Mouse (Mus musculus): Measurements from ENCODE around the gene Sptbn1. TPM values are rescaled to one million over a fixed set of nuclear protein-coding genes. Genes with fewer than 3 reads are reported as not detected.

The Sptbn1 gene
- polyA plus RNA-seq, 1 experiment from 2014 or later: 134 TPM

- ATAC-seq (replicated peaks): no peak
- 65% methylated on average over 1 of the region's 1 CpGs for WGBS
Measured at GRCm38 (mm10) chr11:30134058-30134457, 133.9 kb downstream of the Sptbn1 start.

GRCm38 (mm10) chr11:30132581-30132980, 135.4 kb downstream of the Sptbn1 start:
- no peaks in the 10 kb centered on the region for H3K27me3 ChIP-seq
- H3K27ac ChIP-seq (replicated peaks): no peak overlapping the region
- no peak overlapping the region for H3K4me2 ChIP-seq (replicated peaks)
- H3K4me1 ChIP-seq: no peaks in the 10 kb centered on the region
- ATAC-seq (replicated peaks): no peak
- no peak overlapping the region for H3K9ac ChIP-seq (replicated peaks)
- H3K9me3 ChIP-seq: no peaks in the 10 kb centered on the region
- 95% methylated on average over 6 of the region's 6 CpGs for WGBS
- peaks cover 70% of the 10 kb centered on the region for H3K36me3 ChIP-seq
- H3K4me3 ChIP-seq: no peak overlapping the region

More at GRCm38 (mm10) chr11:30134058-30134457, 133.9 kb downstream of the Sptbn1 start:
- H3K4me1 ChIP-seq: no peaks in the 10 kb centered on the region
- H3K4me3 ChIP-seq: no peak overlapping the region
- H3K36me3 ChIP-seq: peaks cover 71% of the 10 kb centered on the region
- H3K4me2 ChIP-seq (replicated peaks): no peak overlapping the region
- no peaks in the 10 kb centered on the region for H3K9me3 ChIP-seq
- no peaks in the 10 kb centered on the region for H3K27me3 ChIP-seq
- H3K9ac ChIP-seq (replicated peaks): no peak overlapping the region
- no peak overlapping the region for H3K27ac ChIP-seq (replicated peaks)

GRCm38 (mm10) chr11:30131640-30132039, 136.3 kb downstream of the Sptbn1 start:
- Histone ChIP-seq H3K27ac (replicated peaks) (no peak overlapping the region), H3K9ac (replicated peaks) (no peak overlapping the region), H3K4me1 (no peaks in the 10 kb centered on the region), H3K36me3 (peaks cover 63% of the 10 kb centered on the region), H3K9me3 (no peaks in the 10 kb centered on the region), H3K27me3 (no peaks in the 10 kb centered on the region), H3K4me2 (replicated peaks) (no peak overlapping the region), H3K4me3 (no peak overlapping the region)
- WGBS: 87% methylated on average over 4 of the region's 4 CpGs
- ATAC-seq (replicated peaks): no peak

GRCm38 (mm10) chr11:30129339-30129738, 138.6 kb downstream of the Sptbn1 start:
- H3K4me1 ChIP-seq: no peaks in the 10 kb centered on the region
- 93% methylated on average over 7 of the region's 7 CpGs for WGBS
- no peaks in the 10 kb centered on the region for H3K27me3 ChIP-seq
- no peak for ATAC-seq (replicated peaks)
- no peak overlapping the region for H3K4me3 ChIP-seq
- no peaks in the 10 kb centered on the region for H3K9me3 ChIP-seq
- H3K9ac ChIP-seq (replicated peaks): no peak overlapping the region
- H3K27ac ChIP-seq (replicated peaks): no peak overlapping the region
- H3K36me3 ChIP-seq: peaks cover 61% of the 10 kb centered on the region
- H3K4me2 ChIP-seq (replicated peaks): no peak overlapping the region

- Histone ChIP-seq H3K9ac (replicated peaks) (no peak overlapping the region), H3K9me3 (no peaks in the 10 kb centered on the region), H3K27me3 (no peaks in the 10 kb centered on the region), H3K4me2 (replicated peaks) (no peak overlapping the region), H3K4me1 (no peaks in the 10 kb centered on the region), H3K4me3 (no peak overlapping the region), H3K36me3 (peaks cover 70% of the 10 kb centered on the region), H3K27ac (replicated peaks) (no peak overlapping the region)
- 88% methylated on average over 1 of the region's 1 CpGs for WGBS
- ATAC-seq (replicated peaks): no peak
Measured at GRCm38 (mm10) chr11:30126840-30127239, 141.1 kb downstream of the Sptbn1 start.

GRCm38 (mm10) chr11:30118038-30118437, 149.9 kb downstream of the Sptbn1 start:
- no peak for ATAC-seq (replicated peaks)
- Histone ChIP-seq H3K4me1 (no peaks in the 10 kb centered on the region), H3K4me3 (no peak overlapping the region), H3K4me2 (replicated peaks) (no peak overlapping the region), H3K27ac (replicated peaks) (no peak overlapping the region), H3K9me3 (no peaks in the 10 kb centered on the region), H3K36me3 (peaks cover 90% of the 10 kb centered on the region), H3K27me3 (no peaks in the 10 kb centered on the region), H3K9ac (replicated peaks) (no peak overlapping the region)
- WGBS: 94% methylated on average over 4 of the region's 4 CpGs

- no peak for ATAC-seq (replicated peaks)
- no peaks in the 10 kb centered on the region for H3K4me1 ChIP-seq
- H3K4me3 ChIP-seq: no peak overlapping the region
- H3K36me3 ChIP-seq: peaks cover 82% of the 10 kb centered on the region
- 90% methylated on average over 2 of the region's 2 CpGs for WGBS
- no peak overlapping the region for H3K27ac ChIP-seq (replicated peaks)
- H3K9ac ChIP-seq (replicated peaks): no peak overlapping the region
- no peak overlapping the region for H3K4me2 ChIP-seq (replicated peaks)
- H3K27me3 ChIP-seq: no peaks in the 10 kb centered on the region
- no peaks in the 10 kb centered on the region for H3K9me3 ChIP-seq
Measured at GRCm38 (mm10) chr11:30113631-30114030, 154.3 kb downstream of the Sptbn1 start.

- no peak for ATAC-seq (replicated peaks)
- H3K4me1 ChIP-seq: no peaks in the 10 kb centered on the region
- H3K27me3 ChIP-seq: no peaks in the 10 kb centered on the region
- H3K27ac ChIP-seq (replicated peaks): no peak overlapping the region
- H3K9me3 ChIP-seq: no peaks in the 10 kb centered on the region
- peaks cover 79% of the 10 kb centered on the region for H3K36me3 ChIP-seq
- no peak overlapping the region for H3K4me3 ChIP-seq
- WGBS: 89% methylated on average over 7 of the region's 7 CpGs
- H3K4me2 ChIP-seq (replicated peaks): no peak overlapping the region
- no peak overlapping the region for H3K9ac ChIP-seq (replicated peaks)
Measured at GRCm38 (mm10) chr11:30110634-30111033, 157.3 kb downstream of the Sptbn1 start.

GRCm38 (mm10) chr11:30104177-30104576, 163.8 kb downstream of the Sptbn1 start:
- peaks cover 86% of the 10 kb centered on the region for H3K36me3 ChIP-seq
- H3K4me3 ChIP-seq: no peak overlapping the region
- no peak overlapping the region for H3K9ac ChIP-seq (replicated peaks)
- H3K27ac ChIP-seq (replicated peaks): no peak overlapping the region
- ATAC-seq (replicated peaks): no peak
- no peak overlapping the region for H3K4me2 ChIP-seq (replicated peaks)
- WGBS: 95% methylated on average over 10 of the region's 10 CpGs
- no peaks in the 10 kb centered on the region for H3K4me1 ChIP-seq
- H3K9me3 ChIP-seq: no peaks in the 10 kb centered on the region
- no peaks in the 10 kb centered on the region for H3K27me3 ChIP-seq

GRCm38 (mm10) chr11:30102594-30102993, 165.4 kb downstream of the Sptbn1 start:
- 91% methylated on average over 2 of the region's 2 CpGs for WGBS

GRCm38 (mm10) chr11:30101796-30102195, 166.2 kb downstream of the Sptbn1 start:
- no peak overlapping the region for H3K9ac ChIP-seq (replicated peaks)
- no peaks in the 10 kb centered on the region for H3K27me3 ChIP-seq
- no peaks in the 10 kb centered on the region for H3K9me3 ChIP-seq
- H3K36me3 ChIP-seq: peaks cover 86% of the 10 kb centered on the region
- H3K4me1 ChIP-seq: no peaks in the 10 kb centered on the region
- H3K4me3 ChIP-seq: no peak overlapping the region
- WGBS: 92% methylated on average over 1 of the region's 1 CpGs
- H3K27ac ChIP-seq (replicated peaks): no peak overlapping the region
- ATAC-seq (replicated peaks): no peak
- no peak overlapping the region for H3K4me2 ChIP-seq (replicated peaks)

More at GRCm38 (mm10) chr11:30102594-30102993, 165.4 kb downstream of the Sptbn1 start:
- no peaks in the 10 kb centered on the region for H3K9me3 ChIP-seq
- peaks cover 83% of the 10 kb centered on the region for H3K36me3 ChIP-seq
- no peak overlapping the region for H3K4me3 ChIP-seq
- no peaks in the 10 kb centered on the region for H3K4me1 ChIP-seq
- H3K27me3 ChIP-seq: no peaks in the 10 kb centered on the region
- ATAC-seq (replicated peaks): no peak
- H3K27ac ChIP-seq (replicated peaks): no peak overlapping the region
- H3K9ac ChIP-seq (replicated peaks): no peak overlapping the region
- H3K4me2 ChIP-seq (replicated peaks): no peak overlapping the region

GRCm38 (mm10) chr11:30101162-30101561, 166.8 kb downstream of the Sptbn1 start:
- no peaks in the 10 kb centered on the region for H3K27me3 ChIP-seq
- 91% methylated on average over 2 of the region's 2 CpGs for WGBS
- no peak overlapping the region for H3K4me2 ChIP-seq (replicated peaks)
- no peak overlapping the region for H3K9ac ChIP-seq (replicated peaks)
- H3K36me3 ChIP-seq: peaks cover 80% of the 10 kb centered on the region
- ATAC-seq (replicated peaks): no peak
- H3K27ac ChIP-seq (replicated peaks): no peak overlapping the region
- no peaks in the 10 kb centered on the region for H3K9me3 ChIP-seq
- H3K4me3 ChIP-seq: no peak overlapping the region
- no peaks in the 10 kb centered on the region for H3K4me1 ChIP-seq

- no peak overlapping the region for H3K4me2 ChIP-seq (replicated peaks)
- H3K27me3 ChIP-seq: no peaks in the 10 kb centered on the region
- no peak overlapping the region for H3K27ac ChIP-seq (replicated peaks)
- WGBS: 93% methylated on average over 6 of the region's 6 CpGs
- no peak overlapping the region for H3K9ac ChIP-seq (replicated peaks)
- no peak for ATAC-seq (replicated peaks)
- H3K4me3 ChIP-seq: no peak overlapping the region
- H3K4me1 ChIP-seq: no peaks in the 10 kb centered on the region
- no peaks in the 10 kb centered on the region for H3K9me3 ChIP-seq
- peaks cover 67% of the 10 kb centered on the region for H3K36me3 ChIP-seq
Measured at GRCm38 (mm10) chr11:30099916-30100315, 168.1 kb downstream of the Sptbn1 start.
